Mouse (Mus musculus): ENCODE measurements around the gene Ankrd50.

Ankrd50 gene

DNA sequence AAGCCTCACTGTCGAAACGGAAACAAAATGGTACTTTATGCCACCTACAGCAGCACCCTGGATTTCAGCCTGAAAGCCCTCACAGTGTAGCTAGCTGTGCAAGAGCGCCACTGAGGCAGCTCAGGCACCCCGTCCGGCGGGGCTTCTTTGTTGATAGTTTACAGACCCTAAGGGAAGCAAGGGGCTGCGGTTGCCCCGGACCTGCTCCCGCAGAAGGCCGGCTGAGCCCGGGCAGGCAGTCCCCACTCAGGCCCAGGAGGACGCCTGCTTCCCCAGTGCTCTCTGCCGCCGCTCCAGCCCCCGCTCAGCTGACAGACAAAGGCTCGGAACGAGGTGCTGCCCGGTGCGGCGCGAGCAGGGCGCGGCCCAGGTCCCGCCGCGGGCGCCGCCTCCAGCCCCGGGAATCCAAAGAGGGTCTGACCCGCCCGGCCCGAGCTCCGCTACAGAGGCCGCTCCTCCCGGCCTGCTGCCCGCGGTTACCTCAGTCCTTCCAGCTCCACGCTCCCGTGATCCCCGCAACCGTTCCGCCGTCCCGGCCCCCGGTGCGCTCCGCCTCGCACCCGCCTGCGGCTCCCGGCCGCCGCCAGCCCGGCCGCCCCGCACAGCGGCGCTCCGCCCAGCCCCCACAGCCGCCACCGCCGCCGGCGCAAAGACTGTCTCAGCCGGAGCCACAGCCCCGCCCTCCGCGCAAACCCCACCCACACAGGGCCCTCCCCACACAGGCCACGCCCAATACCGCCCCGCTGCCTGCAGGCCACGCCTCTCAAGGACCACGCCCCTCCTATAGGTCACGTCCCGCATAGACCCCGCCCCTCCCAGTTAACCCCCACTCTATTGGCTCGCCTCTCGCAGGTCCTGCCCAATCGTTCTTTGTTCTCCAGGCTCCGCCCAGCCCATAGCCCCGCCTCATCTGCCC lies at the start of gene Ankrd50:
TSS of gene Ankrd50 (minus strand) at position 654 of the 916 bp plus-strand sequence.
- peak; percentile 98 for DNase-seq (ENCODE audit: low read depth, low spot score)

GRCm38 (mm10) chr3:38534245-38534644 lies 49.6 kb upstream of the Ankrd50 start:
- DNase-seq (ENCODE audit: low read depth, low spot score), result no peak

DNA sequence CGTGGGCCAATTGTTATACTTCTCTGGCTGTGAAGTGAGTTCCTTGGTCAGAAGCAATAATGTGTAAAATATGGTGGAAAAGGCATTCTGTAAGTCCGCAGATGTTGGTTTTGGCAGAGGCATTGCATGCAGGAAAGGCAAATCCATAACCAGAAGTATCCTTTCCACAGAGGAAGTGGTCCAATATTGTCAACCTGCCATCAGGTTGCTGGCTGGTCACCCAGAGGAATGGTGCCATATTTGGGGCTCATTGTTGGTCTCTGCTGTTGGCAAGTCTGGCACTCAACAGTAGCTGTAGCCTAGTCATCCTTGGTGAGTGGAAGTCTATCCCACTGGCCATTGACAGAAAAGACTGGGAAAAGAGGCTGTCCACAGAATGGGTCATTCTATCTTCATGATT lies 35.8 kb upstream of the Ankrd50 start:
- no peak for DNase-seq (ENCODE audit: low read depth, low spot score)

DNA sequence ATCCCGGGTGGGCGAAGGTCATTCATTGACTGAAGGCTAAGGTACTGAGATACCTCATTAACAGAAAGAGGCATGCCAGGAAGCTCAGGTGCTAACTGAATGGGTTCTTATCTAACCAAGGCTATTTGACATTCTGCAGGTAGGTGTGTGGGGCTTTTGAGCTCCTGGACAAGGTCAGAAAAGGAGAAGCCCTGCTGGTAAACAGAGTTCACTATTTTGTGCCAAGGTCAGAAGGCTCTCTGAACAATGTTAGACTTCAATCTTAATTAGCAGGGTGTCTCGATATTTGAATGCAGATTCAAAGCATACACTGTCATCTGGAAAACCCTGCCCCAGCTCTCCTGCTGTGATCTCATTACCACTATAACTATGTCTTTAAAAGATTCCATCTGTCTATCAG lies 35.3 kb upstream of the Ankrd50 start:
- no peak for DNase-seq (ENCODE audit: low read depth, low spot score)

GRCm38 (mm10) chr3:38503606-38504005 lies 19.0 kb upstream of the Ankrd50 start:
- no peak for DNase-seq (ENCODE audit: low read depth, low spot score)

GRCm38 (mm10) chr3:38502156-38502555 lies 17.5 kb upstream of the Ankrd50 start:
- no peak for DNase-seq (ENCODE audit: low read depth, low spot score)

- no peak for DNase-seq (ENCODE audit: low read depth, low spot score)
Observed at GRCm38 (mm10) chr3:38501739-38502138, 17.1 kb upstream of the Ankrd50 start.

DNA sequence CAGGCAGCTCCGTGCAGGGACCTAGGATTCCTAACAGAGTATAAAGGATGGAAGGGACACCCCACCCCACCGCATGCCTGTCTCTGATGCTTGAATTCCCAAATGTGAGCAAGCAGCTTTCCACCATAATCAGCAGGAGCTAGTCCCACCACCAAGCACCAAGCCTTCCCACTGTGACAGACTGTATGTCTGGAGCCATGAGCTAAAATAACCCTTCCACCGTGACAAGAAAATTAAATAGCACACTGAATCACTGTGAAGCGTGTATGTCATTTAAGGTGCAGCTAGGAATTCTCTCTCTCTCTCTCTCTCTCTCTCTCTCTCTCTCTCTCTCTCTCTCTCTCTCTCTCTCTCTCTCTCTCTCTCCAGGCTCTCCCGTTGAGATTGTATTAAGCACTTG lies 16.7 kb upstream of the Ankrd50 start:
- no peak for DNase-seq (ENCODE audit: low read depth, low spot score)

DNA sequence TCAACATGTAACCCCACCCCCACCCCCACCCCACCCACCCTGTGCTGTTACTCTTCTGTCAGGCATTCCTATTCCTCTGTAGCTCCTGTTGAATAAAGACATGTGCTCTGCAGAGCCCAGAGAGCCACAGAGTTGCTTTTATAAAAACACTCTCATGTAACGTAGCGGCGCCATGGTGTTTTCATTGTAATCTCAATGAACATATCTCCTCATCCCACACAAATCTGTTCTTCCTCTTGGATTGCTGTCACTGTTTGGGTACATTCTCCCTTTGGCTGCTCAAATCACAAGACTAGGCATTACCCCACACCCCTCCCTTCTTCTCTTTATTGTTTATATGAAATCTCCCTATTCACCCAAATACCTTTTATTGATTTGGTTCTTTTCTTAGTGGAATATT lies 13.9 kb upstream of the Ankrd50 start:
- DNase-seq (ENCODE audit: low read depth, low spot score), result no peak

- DNase-seq (ENCODE audit: low read depth, low spot score), result no peak
Observed at GRCm38 (mm10) chr3:38496795-38497385, 12.2 kb upstream of the Ankrd50 start.

GRCm38 (mm10) chr3:38491702-38492101 lies 7.1 kb upstream of the Ankrd50 start:
- no peak for DNase-seq (ENCODE audit: low read depth, low spot score)

GRCm38 (mm10) chr3:38491236-38491635 lies 6.6 kb upstream of the Ankrd50 start:
- no peak for DNase-seq (ENCODE audit: low read depth, low spot score)

GRCm38 (mm10) chr3:38490720-38491119 lies 6.1 kb upstream of the Ankrd50 start:
- no peak for DNase-seq (ENCODE audit: low read depth, low spot score)

GRCm38 (mm10) chr3:38485107-38485545 lies 482 bp upstream of the Ankrd50 start:
- no peak for DNase-seq (ENCODE audit: low read depth, low spot score)

GRCm38 (mm10) chr3:38483551-38483950 lies 1.1 kb downstream of the Ankrd50 start:
- peak; percentile 56 for DNase-seq (ENCODE audit: low read depth, low spot score)

DNA sequence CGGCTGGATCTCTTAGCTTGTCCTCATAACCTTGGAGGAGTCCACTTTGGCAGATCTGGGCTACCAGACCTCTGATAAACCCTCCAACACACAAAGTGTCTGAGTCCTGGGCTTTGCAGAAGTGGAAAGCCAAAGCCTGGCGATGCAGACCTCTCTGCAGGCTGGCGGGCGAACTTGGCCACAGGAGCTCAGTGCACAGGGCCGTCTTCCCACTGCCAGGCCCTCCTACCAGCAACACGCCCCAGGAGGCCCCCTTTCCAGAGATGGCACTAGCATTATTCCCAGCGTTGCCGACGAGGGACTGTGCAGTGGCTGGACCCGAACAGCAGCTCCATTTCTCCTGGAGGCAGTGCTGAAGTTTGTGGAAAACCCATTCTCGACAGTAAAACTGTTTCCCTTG lies 1.9 kb downstream of the Ankrd50 start:
- DNase-seq (ENCODE audit: low read depth, low spot score), result no peak

- no peak for DNase-seq (ENCODE audit: low read depth, low spot score)
Observed at GRCm38 (mm10) chr3:38481106-38481505, 3.5 kb downstream of the Ankrd50 start.

- DNase-seq (ENCODE audit: low read depth, low spot score), result no peak
Observed at GRCm38 (mm10) chr3:38477936-38478335, 6.7 kb downstream of the Ankrd50 start.

GRCm38 (mm10) chr3:38475587-38475986 lies 9.1 kb downstream of the Ankrd50 start:
- DNase-seq (ENCODE audit: low read depth, low spot score), result no peak

DNA sequence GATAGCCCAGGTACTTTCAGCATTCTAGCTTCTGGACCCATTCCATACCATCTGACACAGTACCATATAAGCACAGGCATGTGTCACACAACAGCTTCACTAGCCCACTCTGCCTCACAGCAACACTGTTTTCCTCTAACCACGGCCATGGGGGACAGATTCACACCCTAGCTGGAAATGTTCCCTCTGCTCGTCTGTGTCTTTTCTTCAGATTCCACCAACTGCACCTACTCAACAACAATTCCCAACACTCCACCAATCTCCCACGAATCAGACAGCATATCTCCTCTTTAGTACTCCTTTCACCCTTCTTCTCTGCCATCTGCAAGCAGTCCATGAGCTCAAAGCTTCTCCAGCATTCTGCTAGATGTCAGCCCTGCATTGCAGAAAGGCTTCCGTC lies 11.5 kb downstream of the Ankrd50 start:
- no peak for DNase-seq (ENCODE audit: low read depth, low spot score)

DNA sequence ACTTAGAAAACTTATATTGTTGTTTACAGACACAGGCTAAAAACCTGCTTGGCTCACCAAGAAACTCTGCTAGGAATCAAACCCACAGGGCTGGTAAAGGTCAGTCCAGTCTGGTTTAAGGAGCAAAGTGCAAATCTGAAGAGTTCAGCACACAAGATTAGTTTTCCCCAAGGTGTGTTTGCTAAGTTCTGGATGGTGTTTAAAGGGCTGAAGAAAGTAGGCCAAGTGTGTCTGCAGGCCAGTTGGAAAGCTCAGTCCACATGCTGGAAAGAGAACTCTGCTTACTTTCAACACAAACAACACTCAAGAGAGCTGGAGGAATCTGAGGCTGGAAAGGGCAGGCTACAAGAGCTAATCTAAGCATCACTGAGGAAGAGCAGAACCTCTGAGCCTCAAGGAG lies 13.1 kb downstream of the Ankrd50 start:
- DNase-seq (ENCODE audit: low read depth, low spot score), result no peak

DNA sequence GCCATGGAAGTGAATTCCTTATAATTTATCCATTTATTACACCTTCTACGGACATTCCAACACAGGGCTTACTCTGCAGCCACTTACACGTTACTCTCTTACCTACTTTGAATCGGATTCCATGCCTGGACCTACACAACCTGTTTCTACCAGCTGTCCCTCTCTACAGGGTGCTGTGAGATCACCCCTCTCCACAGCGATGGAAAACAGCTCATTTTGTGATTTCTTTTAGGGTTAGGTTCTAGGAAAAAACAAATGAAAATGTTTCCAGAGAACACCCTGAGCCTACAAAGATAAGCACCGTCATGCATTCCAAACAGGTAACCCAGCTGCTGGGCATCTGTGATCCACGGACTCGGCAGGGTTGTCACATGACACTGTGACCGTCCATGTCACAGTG lies 16.5 kb downstream of the Ankrd50 start:
- no peak for DNase-seq (ENCODE audit: low read depth, low spot score)

- no peak for DNase-seq (ENCODE audit: low read depth, low spot score)
Observed at GRCm38 (mm10) chr3:38466880-38467405, 17.7 kb downstream of the Ankrd50 start.

Data from mesoderm, embryonic 11.5 days (tissue).